Mouse (Mus musculus): ENCODE measurements around the gene Wwox. TPM values are rescaled to one million over a fixed set of nuclear protein-coding genes. Genes with fewer than 3 reads are reported as not detected.

Gene Wwox
- polyA plus RNA-seq, 2 experiments, result 2.5 to 2.6 TPM

DNA sequence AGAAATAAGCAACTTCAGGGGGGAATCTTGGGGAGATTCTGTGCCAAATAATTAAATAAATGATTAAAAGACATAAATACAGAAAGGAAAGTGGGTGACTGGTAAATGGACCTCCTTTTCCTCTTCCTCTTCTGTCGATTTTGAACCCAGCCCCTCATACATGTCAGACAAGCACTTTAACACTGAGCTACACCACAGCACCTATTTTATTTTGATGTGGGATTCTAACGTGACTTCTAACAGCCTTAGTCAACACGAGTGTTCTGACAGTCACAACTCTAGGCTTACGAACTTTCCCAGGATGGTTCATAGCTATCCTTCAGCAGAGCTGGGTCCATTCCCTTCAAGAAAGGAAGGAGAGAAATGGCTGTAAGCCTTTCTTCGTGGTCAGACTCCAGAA is 435.7 kb downstream of the Wwox start:
- no peak for ATAC-seq (ENCODE audit: insufficient read depth)
- H3K4me2 ChIP-seq (ENCODE audit: low read depth), result no peak overlapping the region
- no peak overlapping the region for H3K27ac ChIP-seq
- DNase-seq (ENCODE audit: low read depth in 3 of 3, low spot score in 3 of 3), result no peak
- H3K4me1 ChIP-seq (replicated peaks; ENCODE audit: control insufficient read depth in 2 of 2, insufficient read depth in 2 of 2, low read length in 1 of 2), result peaks cover 31 to 44% of the 10 kb centered on the region in 2 experiments
- H3K36me3 ChIP-seq (replicated peaks; ENCODE audit: control insufficient read depth, insufficient read depth, low read depth), result no peaks in the 10 kb centered on the region
- no peak overlapping the region for H3K4me3 ChIP-seq (ENCODE audit: insufficient read depth in 1 of 2, low read depth in 2 of 2, low read length in 2 of 2)
- H3K9me3 ChIP-seq (ENCODE audit: control insufficient read depth, low read length), result no peaks in the 10 kb centered on the region
- H3K27me3 ChIP-seq (ENCODE audit: control insufficient read depth, insufficient read depth, low read length), result no peaks in the 10 kb centered on the region
- no peak overlapping the region for H3K9ac ChIP-seq (replicated peaks)
- TF ChIP-seq EP300 (IDR thresholded peaks at IDR 0.05; ENCODE audit: low read depth), result no peak
- 45% methylated on average over 5 of the region's 5 CpGs for WGBS (ENCODE audit: insufficient replicate concordance)

DNA sequence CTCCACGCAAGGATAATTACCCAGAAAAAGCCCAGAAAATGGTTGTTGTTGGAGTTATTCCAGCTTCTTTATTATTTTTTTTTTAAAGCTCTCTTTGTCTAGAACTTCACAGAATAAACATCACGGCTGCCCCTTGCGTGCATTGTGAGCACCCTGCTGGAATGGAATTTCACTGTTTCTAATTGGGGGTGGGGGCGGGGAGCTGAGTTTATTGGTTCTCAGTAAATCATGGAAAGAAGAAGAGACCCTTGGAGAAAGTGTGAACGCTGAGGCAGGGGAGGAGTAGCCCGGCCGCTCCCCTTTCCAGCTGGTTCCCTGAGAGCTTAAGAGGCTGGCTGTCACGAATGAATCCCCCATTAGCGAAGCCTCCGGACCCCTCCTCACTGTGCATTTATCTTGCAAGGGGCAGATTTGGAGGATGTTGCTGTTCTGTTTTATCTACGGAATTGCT is 436.7 kb downstream of the Wwox start:
- H3K4me1 ChIP-seq (replicated peaks; ENCODE audit: control insufficient read depth in 2 of 2, insufficient read depth in 2 of 2, low read length in 1 of 2), result peaks cover 42 to 54% of the 10 kb centered on the region in 2 experiments
- H3K4me2 ChIP-seq (ENCODE audit: low read depth), result no peak overlapping the region
- no peak for ATAC-seq (ENCODE audit: insufficient read depth)
- TF ChIP-seq CTCF (IDR thresholded peaks at IDR 0.05; ENCODE audit: low read depth) (no peak), EP300 (IDR thresholded peaks at IDR 0.05; ENCODE audit: low read depth) (no peak)
- no peaks in the 10 kb centered on the region for H3K9me3 ChIP-seq (ENCODE audit: control insufficient read depth, low read length)
- no peak for DNase-seq (ENCODE audit: low read depth in 3 of 3, low spot score in 3 of 3)
- no peak overlapping the region for H3K27ac ChIP-seq
- no peaks in the 10 kb centered on the region for H3K27me3 ChIP-seq (ENCODE audit: control insufficient read depth, insufficient read depth, low read length)
- 59% methylated on average over 11 of the region's 11 CpGs for WGBS (ENCODE audit: insufficient replicate concordance)
- H3K9ac ChIP-seq (replicated peaks), result no peak overlapping the region
- H3K4me3 ChIP-seq (ENCODE audit: insufficient read depth in 1 of 2, low read depth in 2 of 2, low read length in 2 of 2), result no peak overlapping the region
- no peaks in the 10 kb centered on the region for H3K36me3 ChIP-seq (replicated peaks; ENCODE audit: control insufficient read depth, insufficient read depth, low read depth)

GRCm38 (mm10) chr8:114876696-114877206 is 437.3 kb downstream of the Wwox start:
- Histone ChIP-seq H3K4me2 (ENCODE audit: low read depth) (no peak overlapping the region), H3K9ac (replicated peaks) (no peak overlapping the region), H3K4me1 (replicated peaks; ENCODE audit: control insufficient read depth in 2 of 2, insufficient read depth in 2 of 2, low read length in 1 of 2) (peaks cover 47 to 59% of the 10 kb centered on the region in 2 experiments), H3K4me3 (ENCODE audit: insufficient read depth in 1 of 2, low read depth in 2 of 2, low read length in 2 of 2) (no peak overlapping the region), H3K9me3 (ENCODE audit: control insufficient read depth, low read length) (no peaks in the 10 kb centered on the region), H3K27ac (no peak overlapping the region), H3K36me3 (replicated peaks; ENCODE audit: control insufficient read depth, insufficient read depth, low read depth) (no peaks in the 10 kb centered on the region), H3K27me3 (ENCODE audit: control insufficient read depth, insufficient read depth, low read length) (no peaks in the 10 kb centered on the region)
- WGBS (ENCODE audit: insufficient replicate concordance), result 24% methylated on average over 9 of the region's 9 CpGs
- TF ChIP-seq CTCF (IDR thresholded peaks at IDR 0.05; ENCODE audit: low read depth), result no peak
- TF ChIP-seq EP300 (IDR thresholded peaks at IDR 0.05; ENCODE audit: low read depth), result no peak
- no peak for ATAC-seq (ENCODE audit: insufficient read depth)
- DNase-seq (ENCODE audit: low read depth in 3 of 3, low spot score in 3 of 3), result no peak

GRCm38 (mm10) chr8:114877234-114877633 is 437.8 kb downstream of the Wwox start:
- ATAC-seq (ENCODE audit: insufficient read depth) (no peak), DNase-seq (ENCODE audit: low read depth in 3 of 3, low spot score in 3 of 3) (no peak)
- Histone ChIP-seq H3K36me3 (replicated peaks; ENCODE audit: control insufficient read depth, insufficient read depth, low read depth) (no peaks in the 10 kb centered on the region), H3K4me1 (replicated peaks; ENCODE audit: control insufficient read depth in 2 of 2, insufficient read depth in 2 of 2, low read length in 1 of 2) (peaks cover 48 to 64% of the 10 kb centered on the region in 2 experiments), H3K4me3 (ENCODE audit: insufficient read depth in 1 of 2, low read depth in 2 of 2, low read length in 2 of 2) (no peak overlapping the region), H3K4me2 (ENCODE audit: low read depth) (no peak overlapping the region), H3K9me3 (ENCODE audit: control insufficient read depth, low read length) (no peaks in the 10 kb centered on the region), H3K27ac (no peak overlapping the region), H3K9ac (replicated peaks) (no peak overlapping the region), H3K27me3 (ENCODE audit: control insufficient read depth, insufficient read depth, low read length) (no peaks in the 10 kb centered on the region)
- 54% methylated on average over 10 of the region's 10 CpGs for WGBS (ENCODE audit: insufficient replicate concordance)
- TF ChIP-seq CTCF (IDR thresholded peaks at IDR 0.05; ENCODE audit: low read depth) (no peak), EP300 (IDR thresholded peaks at IDR 0.05; ENCODE audit: low read depth) (no peak)

DNA sequence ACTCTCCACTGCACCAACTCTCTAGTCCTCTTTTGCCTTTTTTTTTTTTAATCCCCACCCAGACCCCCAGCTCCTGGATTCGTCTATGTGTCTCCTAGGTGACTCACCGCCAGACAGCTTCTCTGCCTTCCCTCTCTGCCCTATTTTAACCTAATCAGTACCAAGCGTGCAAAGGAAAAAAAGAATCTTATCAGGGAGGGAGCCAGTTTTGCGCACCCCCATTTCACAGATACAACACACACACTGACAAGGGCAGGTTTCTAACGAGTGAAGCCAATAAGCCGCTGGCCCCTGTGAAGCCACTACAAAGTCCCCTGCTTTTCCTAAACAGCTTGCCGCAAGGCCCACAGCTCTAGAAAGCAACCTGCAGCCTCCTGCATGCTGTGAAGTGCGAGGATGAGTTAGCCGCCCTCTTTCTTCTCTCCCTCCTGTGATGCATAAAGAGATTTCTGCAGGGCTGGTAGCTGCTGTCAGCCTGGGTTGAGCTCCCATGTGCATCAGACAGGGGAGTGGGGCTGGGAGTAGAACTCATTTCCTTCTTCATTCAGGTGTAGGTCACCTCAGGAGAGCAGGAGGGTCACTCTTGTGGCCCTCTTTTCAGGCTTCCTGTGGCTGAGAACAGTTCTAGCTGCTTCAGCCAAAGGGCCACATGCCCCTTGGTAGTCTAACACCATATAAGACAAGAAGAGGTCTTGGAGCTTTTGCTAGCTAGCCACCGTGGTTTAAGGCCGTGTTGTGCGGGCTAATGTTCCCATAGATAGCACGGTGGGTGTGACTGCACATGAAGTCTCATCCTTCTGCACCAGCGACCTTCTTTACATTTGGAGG is 439.2 kb downstream of the Wwox start:
- Histone ChIP-seq H3K4me1 (replicated peaks; ENCODE audit: control insufficient read depth in 2 of 2, insufficient read depth in 2 of 2, low read length in 1 of 2) (peaks cover 48 to 70% of the 10 kb centered on the region in 2 experiments), H3K27ac (peak overlapping the region; percentile 93)

More for the DNA sequence above, 439.2 kb downstream of the Wwox start:
- Histone ChIP-seq H3K27me3 (ENCODE audit: control insufficient read depth, insufficient read depth, low read length) (no peaks in the 10 kb centered on the region), H3K4me2 (ENCODE audit: low read depth) (peak overlapping the region; percentile 66), H3K36me3 (replicated peaks; ENCODE audit: control insufficient read depth, insufficient read depth, low read depth) (no peaks in the 10 kb centered on the region), H3K9ac (replicated peaks) (peak overlapping the region; percentile 56), H3K9me3 (ENCODE audit: control insufficient read depth, low read length) (no peaks in the 10 kb centered on the region), H3K4me3 (ENCODE audit: insufficient read depth in 1 of 2, low read depth in 2 of 2, low read length in 2 of 2) (no peak overlapping the region)
- ATAC-seq (ENCODE audit: insufficient read depth) (peak; percentile 73), DNase-seq (ENCODE audit: low read depth in 3 of 3, low spot score in 3 of 3) (peak in 2 of 3 experiments; percentile 52 to 57)
- TF ChIP-seq EP300 (IDR thresholded peaks at IDR 0.05; ENCODE audit: low read depth) (peak; percentile 57; the same call in 1 of the 2 replicates), CTCF (IDR thresholded peaks at IDR 0.05; ENCODE audit: low read depth) (no peak)
- 24% methylated on average over 14 of the region's 14 CpGs for WGBS (ENCODE audit: insufficient replicate concordance)

All from liver, embryonic 14.5 days (tissue).